Mouse (Mus musculus) limb, embryonic 13.5 days (tissue): ENCODE measurements around the gene Ndufb7. TPM values are rescaled to one million over a fixed set of nuclear protein-coding genes. Genes with fewer than 3 reads are reported as not detected.

Experiments used
- ATAC-seq: fragments of 200-750 bp; cut with Nextera tagmentation; 2 replicates; pipeline ENCODE4 v1.8.0; 2017; ENCODE audit warnings: low read depth, moderate number of reproducible peaks, moderate TSS enrichment; ENCODE audit not compliant: low FRiP score
- H3K27ac ChIP-seq: fragments of 300-500 bp; sonication (generic); 2 replicates; pipeline ENCODE4 v1.5.1; 2015; ENCODE audit warnings: inconsistent platforms, mild to moderate bottlenecking, moderate library complexity
- H3K27me3 ChIP-seq: fragments of 300-500 bp; sonication (generic); 2 replicates; pipeline ENCODE4 v1.6.1; 2015; ENCODE audit warnings: mild to moderate bottlenecking, inconsistent platforms
- H3K36me3 ChIP-seq: fragments of 300-500 bp; sonication (generic); 2 replicates; pipeline ENCODE4 v1.6.1; 2015; ENCODE audit warnings: inconsistent platforms, mild to moderate bottlenecking, moderate library complexity
- H3K4me1 ChIP-seq: fragments of 300-500 bp; sonication (generic); 2 replicates; pipeline ENCODE4 v1.6.1; 2015; ENCODE audit warnings: inconsistent platforms
- H3K4me2 ChIP-seq: fragments of 300-500 bp; sonication (generic); replicated peaks from 2 replicates; pipeline ENCODE4 v1.6.1; 2015; ENCODE audit warnings: inconsistent platforms, mild to moderate bottlenecking, moderate library complexity
- H3K4me3 ChIP-seq: fragments of 300-500 bp; sonication (generic); 2 replicates; pipeline ENCODE4 v1.5.1; 2015; ENCODE audit warnings: moderate library complexity, mild to moderate bottlenecking, inconsistent platforms
- H3K9ac ChIP-seq: fragments of 300-500 bp; sonication (generic); 2 replicates; pipeline ENCODE4 v1.6.1; 2015; ENCODE audit warnings: mild to moderate bottlenecking, inconsistent platforms
- H3K9me3 ChIP-seq: fragments of 300-500 bp; sonication (generic); 2 replicates; pipeline ENCODE4 v1.6.1; 2016; ENCODE audit warnings: inconsistent platforms
- WGBS: fragments of 180-500 bp; shearing (Covaris S2); methylation state at CpG from one replicate; pipeline ENCODE4 v1.1.7; 2015; 5-methylcytosine and 5-hydroxymethylcytosine counted together
- polyA plus RNA-seq: library from polyadenylated mRNA; unstranded; fragments of >200 nt; fragmentation: Nextera tagmentation; extraction: Ambion mirVana; gene quantifications from 2 replicates; pipeline ENCODE4 v1.2.1, GENCODE M21; 2015

The Ndufb7 gene
- polyA plus RNA-seq, 1 experiment from 2014 or later, result 282 TPM

DNA sequence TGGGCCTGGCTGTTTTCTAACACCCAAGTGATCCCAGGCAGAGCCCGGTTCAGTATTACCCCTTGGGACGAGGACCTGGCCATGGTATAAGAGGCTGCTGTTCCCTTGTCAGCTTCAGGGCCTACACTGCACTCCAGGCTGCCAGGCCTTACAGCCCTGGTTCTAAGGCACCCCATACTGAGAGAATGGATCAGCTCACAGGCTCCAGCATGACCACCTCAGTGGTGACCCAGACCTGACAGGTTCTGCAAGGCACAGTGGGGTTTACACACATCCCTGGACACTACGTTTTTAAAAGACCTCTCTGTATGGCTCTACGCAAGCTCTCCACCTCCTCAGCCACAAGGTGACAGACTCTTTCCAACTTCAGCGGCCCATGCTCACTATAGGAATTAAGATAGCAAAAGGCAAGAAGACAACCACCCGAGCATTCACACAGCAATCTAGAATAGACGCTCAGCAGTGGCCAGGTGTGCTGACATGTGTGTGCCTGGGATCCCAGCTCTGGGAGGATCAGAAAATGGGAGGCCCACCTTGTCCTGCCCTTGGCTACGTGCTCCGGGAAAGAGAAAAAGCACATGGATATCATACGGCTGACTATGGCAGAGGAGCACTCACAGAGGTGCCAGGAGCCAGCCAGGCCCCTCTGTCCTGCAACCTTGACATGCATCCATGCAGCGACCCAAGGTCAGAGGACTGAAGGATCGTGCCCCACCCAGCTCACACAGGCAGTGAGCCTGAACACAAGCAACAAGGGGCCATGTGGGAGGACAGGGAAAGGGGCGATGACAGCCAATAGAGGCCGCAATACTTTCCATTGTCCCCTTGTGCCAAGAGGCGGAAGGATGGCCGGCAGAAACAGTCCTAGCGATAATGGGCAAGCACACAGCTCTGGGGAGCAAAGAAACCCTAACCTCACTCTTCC lies 11.9 kb downstream of the Ndufb7 start:
- H3K27ac ChIP-seq, result peak overlapping the region; percentile 0; the same call in 1 of the 2 replicates
- peaks cover 56% of the 10 kb centered on the region for H3K4me1 ChIP-seq
- H3K4me3 ChIP-seq, result no peak overlapping the region
- H3K4me2 ChIP-seq, result no peak overlapping the region
- ATAC-seq, result no peak
- 76% methylated on average over 17 of the region's 17 CpGs for WGBS
- no peaks in the 10 kb centered on the region for H3K9me3 ChIP-seq
- peak overlapping the region; percentile 40; the same call in 1 of the 2 replicates for H3K9ac ChIP-seq
- no peaks in the 10 kb centered on the region for H3K27me3 ChIP-seq
- peaks cover 28% of the 10 kb centered on the region for H3K36me3 ChIP-seq

DNA sequence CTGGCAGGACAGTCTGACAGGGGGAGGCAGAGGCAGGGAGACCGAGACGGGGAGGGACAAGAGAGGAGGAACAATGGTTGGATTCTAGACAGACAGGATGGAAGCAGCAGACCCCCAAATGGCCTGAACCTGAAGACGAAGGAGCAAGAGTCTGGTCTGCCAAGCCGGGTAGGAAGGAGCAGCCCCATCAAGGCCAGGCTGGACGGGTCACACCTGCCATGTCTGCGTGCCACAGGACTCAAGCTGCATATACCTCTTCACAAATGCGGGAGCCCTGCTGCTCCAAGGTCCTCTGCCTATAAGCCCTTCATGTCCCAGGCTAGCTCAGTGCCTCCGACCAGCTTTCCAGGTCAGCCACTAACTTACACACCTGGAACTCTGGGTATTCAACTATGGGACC lies 13.2 kb downstream of the Ndufb7 start:
- peaks cover 25% of the 10 kb centered on the region for H3K36me3 ChIP-seq
- no peak overlapping the region for H3K27ac ChIP-seq
- WGBS, result 89% methylated on average over 8 of the region's 8 CpGs
- 0 out of 2 replicates have a peak overlapping the region, but pooled peaks have one; percentile 8 for H3K9ac ChIP-seq
- H3K4me2 ChIP-seq, result no peak overlapping the region
- H3K4me1 ChIP-seq, result peaks cover 50% of the 10 kb centered on the region
- H3K4me3 ChIP-seq, result no peak overlapping the region
- H3K9me3 ChIP-seq, result no peaks in the 10 kb centered on the region
- H3K27me3 ChIP-seq, result no peaks in the 10 kb centered on the region
- ATAC-seq, result no peak

DNA sequence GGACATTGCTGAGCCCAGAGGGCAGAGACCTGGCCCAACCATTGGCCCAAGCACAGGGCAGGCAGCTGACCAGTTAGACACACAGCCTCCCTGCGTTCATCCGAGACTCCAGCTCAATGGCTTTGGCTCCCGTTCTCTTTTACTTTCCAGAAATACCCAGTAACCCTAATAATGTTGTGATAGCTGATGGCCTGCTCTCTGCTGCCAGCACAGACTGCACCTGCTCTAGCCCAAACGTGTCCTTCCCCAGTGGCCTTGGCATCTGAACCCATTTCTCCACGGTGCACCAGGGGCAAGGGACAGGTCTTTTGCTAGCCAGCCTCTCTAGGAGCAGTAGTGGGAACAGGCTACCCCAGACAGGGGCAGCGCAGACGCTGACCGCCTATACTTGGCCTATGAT lies 14.4 kb downstream of the Ndufb7 start:
- no peak overlapping the region for H3K9ac ChIP-seq
- H3K27me3 ChIP-seq, result no peaks in the 10 kb centered on the region
- H3K27ac ChIP-seq, result peak overlapping the region; percentile 15; the same call in 1 of the 2 replicates
- peaks cover 47% of the 10 kb centered on the region for H3K4me1 ChIP-seq
- no peak overlapping the region for H3K4me3 ChIP-seq
- 90% methylated on average over 8 of the region's 8 CpGs for whole genome bisulfite sequencing
- peaks cover 30% of the 10 kb centered on the region for H3K36me3 ChIP-seq
- H3K4me2 ChIP-seq, result no peak overlapping the region
- no peak for ATAC-seq
- no peaks in the 10 kb centered on the region for H3K9me3 ChIP-seq

DNA sequence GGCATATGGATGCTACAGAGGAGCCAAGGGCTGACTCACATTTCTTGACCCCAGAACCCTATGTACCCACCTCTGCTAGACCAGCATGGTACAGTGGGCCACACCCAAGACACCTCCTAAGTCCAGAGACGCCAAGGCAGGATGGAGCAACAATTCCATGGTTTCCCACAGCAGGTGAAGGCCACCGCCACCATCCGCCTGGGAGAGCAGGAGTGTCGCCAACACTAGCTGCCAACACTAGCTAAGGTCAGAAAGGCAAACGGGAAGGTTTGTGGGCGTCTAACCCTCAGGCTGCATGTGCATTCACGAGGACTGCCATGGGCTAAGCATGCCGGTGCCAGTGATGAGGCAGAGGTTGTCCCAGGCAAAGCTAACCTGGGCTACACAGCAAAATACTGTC lies 15.8 kb downstream of the Ndufb7 start:
- no peak for ATAC-seq
- Histone ChIP-seq H3K9ac (no peak overlapping the region), H3K27me3 (no peaks in the 10 kb centered on the region), H3K4me1 (peaks cover 37% of the 10 kb centered on the region), H3K36me3 (peaks cover 42% of the 10 kb centered on the region), H3K4me3 (no peak overlapping the region), H3K9me3 (no peaks in the 10 kb centered on the region), H3K27ac (no peak overlapping the region), H3K4me2 (no peak overlapping the region)
- 93% methylated on average over 8 of the region's 8 CpGs for WGBS

DNA sequence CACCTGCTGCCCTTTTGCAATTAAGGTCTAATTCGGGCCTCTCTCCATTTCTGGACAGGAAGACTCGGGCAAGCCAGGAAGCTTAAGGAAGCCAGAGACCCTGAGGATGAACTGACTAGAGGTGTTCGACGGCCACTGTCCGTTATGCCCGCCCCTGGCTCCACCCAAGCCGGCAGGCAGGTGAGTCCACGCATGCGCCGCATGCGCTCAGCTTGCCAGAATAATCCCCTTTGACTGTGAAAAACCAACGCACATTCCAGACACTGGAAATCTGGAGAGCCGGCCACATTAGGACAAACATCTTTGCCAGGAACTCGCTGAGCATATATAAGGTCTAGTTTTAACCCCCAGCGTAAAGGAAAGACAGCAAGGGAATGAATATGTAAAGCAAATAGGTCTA lies 16.8 kb downstream of the Ndufb7 start:
- H3K9ac ChIP-seq, result no peak overlapping the region
- H3K27ac ChIP-seq, result no peak overlapping the region
- no peaks in the 10 kb centered on the region for H3K27me3 ChIP-seq
- WGBS, result 85% methylated on average over 15 of the region's 15 CpGs
- H3K4me3 ChIP-seq, result no peak overlapping the region
- H3K36me3 ChIP-seq, result peaks cover 52% of the 10 kb centered on the region
- no peak overlapping the region for H3K4me2 ChIP-seq
- peaks cover 30% of the 10 kb centered on the region; the same call in 1 of the 2 replicates for H3K4me1 ChIP-seq
- ATAC-seq, result no peak
- H3K9me3 ChIP-seq, result no peaks in the 10 kb centered on the region

DNA sequence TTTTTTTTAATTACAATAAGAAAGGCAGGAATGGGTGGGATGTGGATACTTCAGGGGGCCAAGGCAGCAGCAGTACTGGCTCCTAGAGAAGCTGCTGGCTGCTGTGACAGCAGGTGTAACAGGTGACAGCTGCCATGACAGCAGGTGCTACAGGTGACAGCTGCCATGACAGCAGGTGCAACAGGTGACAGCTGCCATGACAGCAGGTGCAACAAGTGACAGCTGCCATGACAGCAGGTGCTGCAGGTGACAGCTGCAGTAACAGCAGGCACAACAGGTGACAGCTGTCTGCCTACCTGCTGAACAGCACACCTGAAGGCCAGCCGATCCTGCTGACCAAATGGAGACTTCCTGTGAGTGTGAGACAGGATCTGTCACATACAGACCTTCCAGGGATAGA lies 18.3 kb downstream of the Ndufb7 start:
- Histone ChIP-seq H3K27ac (no peak overlapping the region), H3K36me3 (peaks cover 63% of the 10 kb centered on the region), H3K9ac (no peak overlapping the region), H3K27me3 (no peaks in the 10 kb centered on the region), H3K4me3 (no peak overlapping the region), H3K4me1 (peaks cover 18% of the 10 kb centered on the region; the same call in 1 of the 2 replicates), H3K9me3 (no peaks in the 10 kb centered on the region), H3K4me2 (no peak overlapping the region)
- WGBS, result 95% methylated on average over 1 of the region's 1 CpGs
- ATAC-seq, result no peak

DNA sequence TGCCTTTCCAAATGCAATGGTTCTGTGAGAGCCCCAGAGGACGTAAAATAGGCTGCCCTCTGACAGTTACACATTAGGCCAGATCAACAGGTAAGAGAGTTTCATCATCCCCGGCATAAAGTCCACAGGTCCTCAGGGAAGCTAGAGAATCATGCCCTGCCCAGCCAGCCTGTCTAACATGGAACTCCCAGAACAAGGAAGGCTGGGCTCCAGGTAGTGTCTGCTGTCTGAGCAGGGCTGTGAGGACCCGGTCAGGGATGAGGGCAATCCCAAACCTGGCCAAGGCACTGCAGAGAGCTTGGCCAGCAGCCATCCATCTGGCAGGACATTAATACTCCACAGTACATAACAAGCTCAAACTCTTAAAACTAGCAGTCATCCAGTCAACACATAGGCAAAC lies 18.9 kb downstream of the Ndufb7 start:
- H3K9me3 ChIP-seq, result no peaks in the 10 kb centered on the region
- 81% methylated on average over 3 of the region's 3 CpGs for WGBS
- H3K4me1 ChIP-seq, result peaks cover 19% of the 10 kb centered on the region; the same call in 1 of the 2 replicates
- no peak for ATAC-seq
- no peak overlapping the region for H3K4me3 ChIP-seq
- peaks cover 68% of the 10 kb centered on the region for H3K36me3 ChIP-seq
- H3K9ac ChIP-seq, result no peak overlapping the region
- H3K4me2 ChIP-seq, result no peak overlapping the region
- no peak overlapping the region for H3K27ac ChIP-seq
- H3K27me3 ChIP-seq, result no peaks in the 10 kb centered on the region

DNA sequence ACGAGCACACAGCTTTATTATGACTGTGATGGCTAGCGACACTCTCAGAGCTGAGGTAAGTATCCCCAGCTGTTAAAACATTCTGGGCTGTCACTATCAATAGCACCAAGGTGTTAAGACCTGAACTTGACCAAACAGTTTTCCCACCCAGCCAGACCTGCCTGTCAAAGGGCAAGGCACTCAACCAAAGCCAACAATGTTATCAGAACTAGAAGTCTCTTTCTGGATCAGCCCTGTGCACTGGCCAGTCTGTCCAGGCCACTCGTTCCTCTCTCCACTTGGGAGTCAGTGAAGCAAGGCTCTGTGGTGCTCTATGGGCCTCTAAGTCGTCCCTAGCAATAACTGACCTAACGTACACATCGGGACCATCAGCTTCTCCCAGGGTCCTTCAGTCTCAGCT lies 21.2 kb downstream of the Ndufb7 start:
- no peaks in the 10 kb centered on the region for H3K9me3 ChIP-seq
- peaks cover 34% of the 10 kb centered on the region for H3K4me1 ChIP-seq
- ATAC-seq, result no peak
- no peak overlapping the region for H3K4me2 ChIP-seq
- no peak overlapping the region for H3K4me3 ChIP-seq
- peaks cover 66% of the 10 kb centered on the region for H3K36me3 ChIP-seq
- no peak overlapping the region for H3K27ac ChIP-seq
- WGBS, result 84% methylated on average over 6 of the region's 6 CpGs
- no peak overlapping the region for H3K9ac ChIP-seq
- H3K27me3 ChIP-seq, result no peaks in the 10 kb centered on the region

DNA sequence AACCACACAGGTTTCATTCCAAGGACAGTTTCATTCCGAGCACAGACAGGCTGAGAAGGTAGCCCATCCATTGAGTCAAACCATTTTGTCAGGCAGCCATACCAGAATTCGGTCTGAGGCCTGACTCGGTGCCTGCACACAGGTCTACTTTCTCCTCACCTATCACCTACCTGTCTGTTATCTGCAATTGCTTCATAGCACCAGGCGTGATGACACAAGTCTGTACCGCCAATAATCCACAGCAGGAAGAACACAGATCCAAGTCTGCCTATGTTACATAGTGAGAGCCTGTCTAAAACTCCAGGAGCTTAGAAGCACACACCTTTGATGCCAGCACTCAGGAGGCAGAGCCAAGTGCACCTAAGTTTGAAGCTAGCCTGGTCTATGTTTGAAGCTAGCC lies 22.4 kb downstream of the Ndufb7 start:
- H3K27ac ChIP-seq, result no peak overlapping the region
- peaks cover 60% of the 10 kb centered on the region for H3K36me3 ChIP-seq
- H3K27me3 ChIP-seq, result no peaks in the 10 kb centered on the region
- no peak overlapping the region for H3K9ac ChIP-seq
- WGBS, result 86% methylated on average over 5 of the region's 5 CpGs
- H3K9me3 ChIP-seq, result no peaks in the 10 kb centered on the region
- no peak overlapping the region for H3K4me2 ChIP-seq
- peaks cover 43% of the 10 kb centered on the region for H3K4me1 ChIP-seq
- H3K4me3 ChIP-seq, result no peak overlapping the region
- ATAC-seq, result no peak

DNA sequence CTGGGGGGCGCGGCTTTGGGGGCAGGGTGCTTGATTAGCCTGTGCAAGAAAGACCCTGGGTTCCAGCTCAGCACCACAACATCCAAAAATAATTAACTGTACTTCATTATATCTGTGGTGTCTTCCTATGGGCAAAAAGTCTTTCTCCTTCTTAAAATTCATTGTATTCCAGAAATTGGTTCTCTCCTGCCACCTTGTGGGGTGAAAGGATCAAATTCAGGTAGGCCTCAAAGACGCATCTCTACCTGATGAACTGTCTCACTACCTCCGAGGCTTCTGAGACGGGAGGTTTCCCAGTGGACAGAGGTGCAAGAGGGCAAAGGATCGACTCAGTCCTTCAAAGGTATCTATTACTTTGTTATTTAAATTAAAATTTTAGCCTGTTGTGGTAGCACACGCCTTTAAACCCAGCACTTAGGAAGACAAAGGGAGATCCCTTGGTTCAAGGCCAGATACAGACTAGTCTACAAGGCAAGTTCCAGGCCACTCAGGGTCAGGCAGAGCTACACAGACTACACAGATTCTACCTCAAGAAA lies 24.1 kb downstream of the Ndufb7 start:
- H3K4me2 ChIP-seq, result no peak overlapping the region
- 86% methylated on average over 7 of the region's 7 CpGs for WGBS
- H3K4me3 ChIP-seq, result no peak overlapping the region
- no peak overlapping the region for H3K27ac ChIP-seq
- 0 out of 2 replicates have a peak overlapping the region, but pooled peaks have one; percentile 25 for H3K9ac ChIP-seq
- no peaks in the 10 kb centered on the region for H3K27me3 ChIP-seq
- no peak for ATAC-seq
- H3K36me3 ChIP-seq, result peaks cover 47% of the 10 kb centered on the region
- H3K9me3 ChIP-seq, result no peaks in the 10 kb centered on the region
- H3K4me1 ChIP-seq, result peaks cover 40% of the 10 kb centered on the region

DNA sequence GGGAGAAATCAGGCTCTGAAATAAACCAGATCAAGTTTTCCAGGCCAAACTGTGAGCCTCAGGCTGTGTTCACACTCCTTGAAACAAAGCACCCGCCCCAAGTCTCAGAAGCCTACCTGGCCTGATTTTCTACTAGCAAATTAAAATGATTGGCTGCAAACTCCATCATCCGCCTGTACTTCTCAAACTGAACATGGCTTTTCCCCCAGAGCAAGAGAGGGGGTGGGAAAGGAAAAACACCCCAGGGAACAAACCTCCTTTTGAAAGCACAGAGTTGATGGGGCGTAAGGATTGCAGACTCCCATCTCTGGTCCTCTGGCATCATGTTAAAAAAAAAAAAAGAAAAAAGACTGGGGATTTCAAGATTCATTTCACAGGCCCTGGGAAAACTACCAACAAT lies 26.2 kb downstream of the Ndufb7 start:
- Histone ChIP-seq H3K27me3 (no peaks in the 10 kb centered on the region), H3K9me3 (no peaks in the 10 kb centered on the region), H3K36me3 (peaks cover 28% of the 10 kb centered on the region), H3K4me2 (peak overlapping the region; percentile 92), H3K9ac (peak overlapping the region; percentile 95; the same call in 1 of the 2 replicates), H3K27ac (no peak overlapping the region), H3K4me1 (peaks cover 34% of the 10 kb centered on the region), H3K4me3 (peak overlapping the region; percentile 91)
- no peak for ATAC-seq
- 68% methylated on average over 3 of the region's 3 CpGs for WGBS

DNA sequence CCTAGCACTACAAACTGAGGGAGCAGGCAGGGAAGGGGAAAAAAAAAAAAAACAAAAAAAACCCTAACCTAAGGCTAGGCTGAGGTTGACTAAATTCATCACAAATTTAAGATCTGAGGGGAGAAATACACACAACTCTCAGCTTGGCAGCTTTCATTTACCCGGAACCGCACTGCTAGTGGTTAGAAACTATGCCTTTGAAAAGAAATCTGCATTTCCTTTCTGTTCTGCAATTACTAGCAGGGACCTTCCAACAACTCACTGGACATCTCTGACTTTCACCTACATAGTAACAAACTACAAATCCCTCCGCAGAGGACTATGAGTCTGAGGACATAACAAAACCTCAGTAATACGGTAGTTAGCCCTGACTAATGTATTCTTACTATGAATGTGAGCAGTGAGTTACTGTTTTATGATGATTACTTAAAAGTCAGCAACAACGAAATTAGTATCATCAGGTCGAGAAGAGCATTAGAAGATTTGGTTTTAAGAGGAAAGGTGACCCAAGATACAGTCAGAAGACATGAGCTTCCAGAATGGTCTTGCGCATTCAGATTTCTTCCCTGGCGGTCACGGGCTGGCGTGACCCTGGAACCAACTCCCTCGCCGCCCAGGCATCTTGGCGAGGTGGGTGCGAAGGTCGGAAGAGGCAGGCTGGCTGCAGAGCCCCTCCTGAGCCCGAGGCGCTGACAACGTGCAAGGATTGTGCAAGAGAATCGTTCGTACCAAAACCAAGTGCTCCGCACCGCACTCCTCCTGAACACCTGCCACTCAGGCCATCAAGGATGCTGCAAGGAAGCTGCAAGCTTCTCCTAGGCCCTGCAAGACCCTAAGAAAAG lies 27.1 kb downstream of the Ndufb7 start:
- ATAC-seq, result no peak
- WGBS, result 6% methylated on average over 22 of the region's 22 CpGs

More for the DNA sequence above, 27.1 kb downstream of the Ndufb7 start:
- peaks cover 19% of the 10 kb centered on the region for H3K36me3 ChIP-seq
- H3K27me3 ChIP-seq, result no peaks in the 10 kb centered on the region
- H3K4me1 ChIP-seq, result peaks cover 34% of the 10 kb centered on the region
- no peaks in the 10 kb centered on the region for H3K9me3 ChIP-seq
- peak overlapping the region; percentile 95 for H3K9ac ChIP-seq
- peak overlapping the region; percentile 91 for H3K4me3 ChIP-seq
- H3K4me2 ChIP-seq, result peak overlapping the region; percentile 92
- H3K27ac ChIP-seq, result peak overlapping the region; percentile 90; the same call in 1 of the 2 replicates
